Mouse (Mus musculus): ENCODE results near the gene Vill. TPM values are rescaled to one million over a fixed set of nuclear protein-coding genes. Genes with fewer than 3 reads are reported as not detected.
A peak's percentile ranks its signal among the peaks of the same experiment; 100 is the strongest.

The Vill gene
- polyA plus RNA-seq, 1 experiment, result 25.4 TPM

GRCm38 (mm10) chr9:119034676-119035665 is 17.6 kb upstream of the Vill start:
- no peak for DNase-seq (ENCODE audit: low spot score)

GRCm38 (mm10) chr9:119035836-119036235 is 16.7 kb upstream of the Vill start:
- DNase-seq (ENCODE audit: low spot score), result no peak

GRCm38 (mm10) chr9:119037076-119037730 is 15.4 kb upstream of the Vill start:
- DNase-seq (ENCODE audit: low spot score), result no peak

- DNase-seq (ENCODE audit: low spot score), result no peak
Measured at GRCm38 (mm10) chr9:119038574-119038973, 14.0 kb upstream of the Vill start.

GRCm38 (mm10) chr9:119040101-119040775 is 12.3 kb upstream of the Vill start:
- no peak for DNase-seq (ENCODE audit: low spot score)

GRCm38 (mm10) chr9:119048182-119048903 is 4.2 kb upstream of the Vill start:
- no peak for DNase-seq (ENCODE audit: low spot score)

- no peak for DNase-seq (ENCODE audit: low spot score)
Measured at GRCm38 (mm10) chr9:119051158-119051557, 1.4 kb upstream of the Vill start.

- no peak for DNase-seq (ENCODE audit: low spot score)
Measured at GRCm38 (mm10) chr9:119053964-119054576, 1.5 kb downstream of the Vill start.

GRCm38 (mm10) chr9:119055336-119055735 is 2.8 kb downstream of the Vill start:
- no peak for DNase-seq (ENCODE audit: low spot score)

- DNase-seq (ENCODE audit: low spot score), result no peak
Measured at GRCm38 (mm10) chr9:119058245-119058644, 5.7 kb downstream of the Vill start.

GRCm38 (mm10) chr9:119060701-119061100 is 8.1 kb downstream of the Vill start:
- DNase-seq (ENCODE audit: low spot score), result no peak

GRCm38 (mm10) chr9:119063036-119063644 is 10.6 kb downstream of the Vill start:
- no peak for DNase-seq (ENCODE audit: low spot score)

- no peak for DNase-seq (ENCODE audit: low spot score)
Measured at GRCm38 (mm10) chr9:119064296-119064695, 11.7 kb downstream of the Vill start.

GRCm38 (mm10) chr9:119067601-119068000 is 15.0 kb downstream of the Vill start:
- DNase-seq (ENCODE audit: low spot score), result peak; percentile 57

GRCm38 (mm10) chr9:119068266-119068665 is 15.7 kb downstream of the Vill start:
- no peak for DNase-seq (ENCODE audit: low spot score)

- no peak for DNase-seq (ENCODE audit: low spot score)
Measured at GRCm38 (mm10) chr9:119070173-119070825, 17.7 kb downstream of the Vill start.

- no peak for DNase-seq (ENCODE audit: low spot score)
Measured at GRCm38 (mm10) chr9:119071786-119072185, 19.2 kb downstream of the Vill start.

- no peak for DNase-seq (ENCODE audit: low spot score)
Measured at GRCm38 (mm10) chr9:119073184-119073895, 20.8 kb downstream of the Vill start.

- no peak for DNase-seq (ENCODE audit: low spot score)
Measured at GRCm38 (mm10) chr9:119075685-119076084, 23.1 kb downstream of the Vill start.

All from urinary bladder, adult 2 months (tissue).